Mouse (Mus musculus) thymus, adult 18-20 months (tissue): ENCODE results near the gene Vmn1r34.
"Not testable (repeated sequence)": the region's sequence is repeated elsewhere in the genome, so short reads cannot be mapped to it uniquely, and the experiment has no call there.

Source experiments
- DNase-seq, 2 experiments: peaks; one replicate each; pipeline ENCODE4 v3.0.0; 2022; ENCODE audit warnings: mixed read lengths in 2 of 2

Gene Vmn1r34

GRCm38 (mm10) chr6:66643779-66644178 is at the start of gene Vmn1r34:
TSS of gene Vmn1r34 (minus strand) at chr6:66643879.
- no peak for DNase-seq

- no peak for DNase-seq
Measured at GRCm38 (mm10) chr6:66685806-66686205, 42.1 kb upstream of the Vmn1r34 start, which contains the start of gene Vmn1r35. TSS of gene Vmn1r35 (minus strand) at chr6:66685906.

- not testable (repeated sequence) for DNase-seq
Measured at GRCm38 (mm10) chr6:66618182-66618581, 25.5 kb downstream of the Vmn1r34 start, which contains the start of gene Vmn1r33. TSS of gene Vmn1r33 (minus strand) at chr6:66618282.

- no peak for DNase-seq
Measured at GRCm38 (mm10) chr6:66595804-66596203, 47.9 kb downstream of the Vmn1r34 start.
